Mouse (Mus musculus) brain, embryonic 14.5 days (tissue): ENCODE results near the gene Elmod3.

Experiments
- CTCF ChIP-seq: fragments of 200-500 bp; IDR thresholded peaks from 2 replicates; pipeline ENCODE4 v1.5.1; 2012; ENCODE audit warnings: inconsistent platforms, mild to moderate bottlenecking, moderate library complexity, borderline replicate concordance; ENCODE audit not compliant: insufficient read depth, insufficient read length; ENCODE audit errors: extremely low read depth
- POLR2A ChIP-seq: fragments of 200-500 bp; IDR thresholded peaks from 2 replicates; pipeline ENCODE4 v1.6.1; 2012; ENCODE audit warnings: mild to moderate bottlenecking, inconsistent platforms, borderline replicate concordance; ENCODE audit not compliant: poor library complexity, insufficient read depth, insufficient read length, severe bottlenecking; ENCODE audit errors: extremely low read depth

- TF ChIP-seq CTCF = no peak
- TF ChIP-seq POLR2A = no peak
These were observed 16.9 kb upstream of the Elmod3 start for GRCm38 (mm10) chr6:72615151-72615550.
